Comparison of ENCODE assay signal across 8 mouse cellular contexts in the genomic region with DNA sequence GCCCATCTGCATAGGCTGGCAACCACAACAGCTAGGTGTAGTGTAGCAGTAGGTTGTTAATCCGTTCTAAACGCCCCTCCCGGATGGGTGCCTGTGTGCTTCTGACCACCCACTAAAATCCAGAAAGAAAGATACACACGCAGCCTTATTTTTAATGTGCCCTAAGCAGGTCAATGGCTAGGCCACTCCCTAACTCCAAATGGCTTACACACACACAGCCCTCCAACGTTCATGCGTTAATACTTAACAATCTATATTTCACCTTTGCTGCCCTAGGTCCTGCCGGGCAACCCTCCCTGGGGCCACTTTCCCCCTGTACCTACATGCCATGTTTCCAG. TPM values are rescaled to one million over a fixed set of nuclear protein-coding genes. Genes with fewer than 3 reads are reported as not detected.
DNase-seq lines count a peak whose midpoint lies in the region; ATAC-seq and TF ChIP-seq lines count a peak whose summit lies in the region.

No protein-coding gene starts in this region.

- H3K27me3 ChIP-seq in kidney, postnatal 0 days (ENCODE audit: insufficient read depth, low read length) = no peaks in the 10 kb centered on the region
- peaks cover 18% of the 10 kb centered on the region for H3K27me3 ChIP-seq in embryonic facial prominence, embryonic 11.5 days (ENCODE audit: control insufficient read depth, insufficient read depth, low read length)
- peaks cover 11% of the 10 kb centered on the region for H3K27me3 ChIP-seq in hindbrain, postnatal 0 days (ENCODE audit: insufficient read depth, low read length)
- H3K27me3 ChIP-seq in midbrain, postnatal 0 days (ENCODE audit: insufficient read depth, low read length) = peaks cover 14% of the 10 kb centered on the region

- peak overlapping the region; percentile 47 for H3K4me3 ChIP-seq in kidney, postnatal 0 days (replicated peaks; ENCODE audit: low read depth, low read length)
- H3K4me3 ChIP-seq in embryonic facial prominence, embryonic 11.5 days (ENCODE audit: low read depth, low read length) = peak overlapping the region; percentile 45
- H3K4me3 ChIP-seq in hindbrain, postnatal 0 days (ENCODE audit: low read length) = peak overlapping the region; percentile 53
- H3K4me3 ChIP-seq in midbrain, postnatal 0 days (ENCODE audit: low read depth, low read length) = peak overlapping the region; percentile 49

- TF ChIP-seq CTCF in kidney, postnatal 0 days (IDR thresholded peaks at IDR 0.05; ENCODE audit: low read depth) = no peak
- no peak for TF ChIP-seq CTCF in hindbrain, postnatal 0 days (IDR thresholded peaks at IDR 0.05; ENCODE audit: low read depth)
- TF ChIP-seq CTCF in midbrain, postnatal 0 days (IDR thresholded peaks at IDR 0.05) = no peak

- no peak for DNase-seq in kidney, postnatal 0 days (ENCODE audit: low spot score)
- no peak for DNase-seq in kidney, adult 18-20 months
- DNase-seq in embryonic facial prominence, embryonic 11.5 days (ENCODE audit: low spot score) = no peak
- DNase-seq in hindbrain, postnatal 0 days (ENCODE audit: low spot score) = no peak
- peak; percentile 9 for DNase-seq in midbrain, postnatal 0 days (ENCODE audit: low spot score)
- no peak for DNase-seq in frontal cortex, postnatal 14 days (ENCODE audit: low spot score in 2 of 2)
- DNase-seq in c-Kit-positive CD71-positive TER-119-positive erythroid progenitor cells, embryonic 14.5 days (ENCODE audit: low spot score) = no peak

- H3K4me1 ChIP-seq in kidney, postnatal 0 days (replicated peaks; ENCODE audit: insufficient read depth, low read length) = peaks cover 18% of the 10 kb centered on the region
- H3K4me1 ChIP-seq in embryonic facial prominence, embryonic 11.5 days (ENCODE audit: control insufficient read depth, insufficient read depth, low read length) = peaks cover 5% of the 10 kb centered on the region
- peaks cover 20% of the 10 kb centered on the region for H3K4me1 ChIP-seq in hindbrain, postnatal 0 days (ENCODE audit: insufficient read depth, low read length)
- peaks cover 25% of the 10 kb centered on the region for H3K4me1 ChIP-seq in midbrain, postnatal 0 days (ENCODE audit: insufficient read depth, low read length)

- 6% methylated on average over 7 of the region's 7 CpGs for WGBS in kidney, postnatal 0 days
- 3% methylated on average over 7 of the region's 7 CpGs for WGBS in embryonic facial prominence, embryonic 11.5 days
- WGBS in hindbrain, postnatal 0 days = 9% methylated on average over 7 of the region's 7 CpGs
- under 1% methylated on average over 7 of the region's 7 CpGs for WGBS in midbrain, postnatal 0 days

- peak overlapping the region; percentile 92 for H3K27ac ChIP-seq in kidney, postnatal 0 days
- peak overlapping the region; percentile 87 for H3K27ac ChIP-seq in embryonic facial prominence, embryonic 11.5 days (replicated peaks; ENCODE audit: low read depth, low read length)
- peak overlapping the region; percentile 84 for H3K27ac ChIP-seq in hindbrain, postnatal 0 days
- peak overlapping the region; percentile 83 for H3K27ac ChIP-seq in midbrain, postnatal 0 days (ENCODE audit: low read depth, low read length)

- no peaks in the 10 kb centered on the region for H3K9me3 ChIP-seq in kidney, postnatal 0 days (replicated peaks; ENCODE audit: low read length)
- no peaks in the 10 kb centered on the region for H3K9me3 ChIP-seq in embryonic facial prominence, embryonic 11.5 days (replicated peaks; ENCODE audit: control insufficient read depth, low read length)
- no peaks in the 10 kb centered on the region for H3K9me3 ChIP-seq in hindbrain, postnatal 0 days (ENCODE audit: low read length)
- no peaks in the 10 kb centered on the region for H3K9me3 ChIP-seq in midbrain, postnatal 0 days (ENCODE audit: low read length)

- H3K9ac ChIP-seq in kidney, postnatal 0 days (ENCODE audit: low read depth, low read length) = peak overlapping the region; percentile 53
- H3K9ac ChIP-seq in embryonic facial prominence, embryonic 11.5 days (replicated peaks; ENCODE audit: low read length) = peak overlapping the region; percentile 65
- H3K9ac ChIP-seq in hindbrain, postnatal 0 days (replicated peaks; ENCODE audit: low read length) = peak overlapping the region; percentile 65
- peak overlapping the region; percentile 54 for H3K9ac ChIP-seq in midbrain, postnatal 0 days (replicated peaks; ENCODE audit: low read length, poor library complexity, severe bottlenecking)

- peak overlapping the region; percentile 60 for H3K4me2 ChIP-seq in kidney, postnatal 0 days (ENCODE audit: low read length)
- H3K4me2 ChIP-seq in embryonic facial prominence, embryonic 11.5 days (ENCODE audit: low read depth, low read length) = peak overlapping the region; percentile 64
- peak overlapping the region; percentile 81 for H3K4me2 ChIP-seq in hindbrain, postnatal 0 days (ENCODE audit: low read depth, low read length)
- H3K4me2 ChIP-seq in midbrain, postnatal 0 days (ENCODE audit: low read depth, low read length, poor library complexity, severe bottlenecking) = peak overlapping the region; percentile 86

- peak; percentile 6; the same call in 1 of the 2 replicates for ATAC-seq in kidney, postnatal 0 days (replicated peaks; ENCODE audit: low FRiP score, low read depth)
- ATAC-seq in embryonic facial prominence, embryonic 11.5 days (replicated peaks; ENCODE audit: insufficient number of reproducible peaks, low FRiP score, low TSS enrichment, low read depth) = no peak
- peak; percentile 28 for ATAC-seq in hindbrain, postnatal 0 days
- peak; percentile 25 for ATAC-seq in midbrain, postnatal 0 days (ENCODE audit: low FRiP score)
- no peak for ATAC-seq in CD4-positive, CD25-positive, alpha-beta regulatory T cell, adult 4 months

- H3K36me3 ChIP-seq in kidney, postnatal 0 days (ENCODE audit: insufficient read depth, low read length) = 0 out of 2 replicates have a peak, but pooled peaks cover 3% of the 10 kb centered on the region
- no peaks in the 10 kb centered on the region for H3K36me3 ChIP-seq in embryonic facial prominence, embryonic 11.5 days (replicated peaks; ENCODE audit: control insufficient read depth, insufficient read depth, low read depth, low read length)
- H3K36me3 ChIP-seq in hindbrain, postnatal 0 days (ENCODE audit: insufficient read depth, low read length) = peaks cover 10% of the 10 kb centered on the region
- peaks cover 13% of the 10 kb centered on the region; the same call in 1 of the 2 replicates for H3K36me3 ChIP-seq in midbrain, postnatal 0 days (ENCODE audit: insufficient read depth, low read length)

RNA-seq across cellular contexts. Expression of a gene that starts 5.3 kb away (rescaled TPM):
- 1.3 TPM in 2 replicates for polyA plus RNA-seq in kidney, postnatal 0 days (2015; fragmentation: Nextera tagmentation; extraction: Ambion mirVana)
- polyA plus RNA-seq in embryonic facial prominence, embryonic 11.5 days (2014; fragmentation: Nextera tagmentation; extraction: Ambion mirVana) = 0.38 and 0.55 TPM in 2 replicates
- 0.16 TPM in 1 of 2 replicates, not detected in the other for total RNA-seq in hindbrain, postnatal 0 days (2014; rRNA removed)
- polyA plus RNA-seq in hindbrain, postnatal 0 days (2015; fragmentation: Nextera tagmentation; extraction: Ambion mirVana) = 1.4 and 1.6 TPM in 2 replicates
- total RNA-seq in midbrain, postnatal 0 days (2014; rRNA removed) = not detected in 2 replicates
- polyA plus RNA-seq in midbrain, postnatal 0 days (2015; fragmentation: Nextera tagmentation; extraction: Ambion mirVana) = 1.5 and 2.2 TPM in 2 replicates
- polyA plus RNA-seq in CD4-positive, CD25-positive, alpha-beta regulatory T cell, adult 4 months (2017; shearing (Covaris generic)) = 100 to 1,000 TPM; 745 to 823 TPM

RNA-seq across cellular contexts. Expression of a gene that starts 17.6 kb away (rescaled TPM):
- polyA plus RNA-seq in kidney, postnatal 0 days (2015; fragmentation: Nextera tagmentation; extraction: Ambion mirVana) = 0.70 and 0.88 TPM in 2 replicates
- polyA plus RNA-seq in embryonic facial prominence, embryonic 11.5 days (2014; fragmentation: Nextera tagmentation; extraction: Ambion mirVana) = 0.21 and 0.34 TPM in 2 replicates
- total RNA-seq in hindbrain, postnatal 0 days (2014; rRNA removed) = 2.6 TPM in 1 of 2 replicates, not detected in the other
- polyA plus RNA-seq in hindbrain, postnatal 0 days (2015; fragmentation: Nextera tagmentation; extraction: Ambion mirVana) = 0.47 and 0.49 TPM in 2 replicates
- 0.66 and 1.4 TPM in 2 replicates for total RNA-seq in midbrain, postnatal 0 days (2014; rRNA removed)
- polyA plus RNA-seq in midbrain, postnatal 0 days (2015; fragmentation: Nextera tagmentation; extraction: Ambion mirVana) = 0.54 and 0.78 TPM in 2 replicates
- polyA plus RNA-seq in CD4-positive, CD25-positive, alpha-beta regulatory T cell, adult 4 months (2017; shearing (Covaris generic)) = 1,000 to 10,000 TPM; 1,065 to 1,393 TPM

RNA-seq across cellular contexts. Expression of a gene that starts 28.0 kb away (rescaled TPM):
- polyA plus RNA-seq in kidney, postnatal 0 days (2015; fragmentation: Nextera tagmentation; extraction: Ambion mirVana) = 5.6 and 6.0 TPM in 2 replicates
- 0.38 and 0.78 TPM in 2 replicates for polyA plus RNA-seq in embryonic facial prominence, embryonic 11.5 days (2014; fragmentation: Nextera tagmentation; extraction: Ambion mirVana)
- total RNA-seq in hindbrain, postnatal 0 days (2014; rRNA removed) = 0.26 TPM in 1 of 2 replicates, not detected in the other
- 0.08 TPM in 1 of 2 replicates, not detected in the other for polyA plus RNA-seq in hindbrain, postnatal 0 days (2015; fragmentation: Nextera tagmentation; extraction: Ambion mirVana)
- total RNA-seq in midbrain, postnatal 0 days (2014; rRNA removed) = 1.9 TPM in 1 of 2 replicates, not detected in the other
- polyA plus RNA-seq in midbrain, postnatal 0 days (2015; fragmentation: Nextera tagmentation; extraction: Ambion mirVana) = not detected in 2 replicates
- under 1 TPM; 0.35 to 0.81 TPM for polyA plus RNA-seq in CD4-positive, CD25-positive, alpha-beta regulatory T cell, adult 4 months (2017; shearing (Covaris generic))

RNA-seq across cellular contexts. Expression of a gene that starts 38.6 kb away (rescaled TPM):
- polyA plus RNA-seq in kidney, postnatal 0 days (2015; fragmentation: Nextera tagmentation; extraction: Ambion mirVana) = 178 and 183 TPM in 2 replicates
- polyA plus RNA-seq in embryonic facial prominence, embryonic 11.5 days (2014; fragmentation: Nextera tagmentation; extraction: Ambion mirVana) = 137 and 150 TPM in 2 replicates
- total RNA-seq in hindbrain, postnatal 0 days (2014; rRNA removed) = 100 and 121 TPM in 2 replicates
- 122 and 127 TPM in 2 replicates for polyA plus RNA-seq in hindbrain, postnatal 0 days (2015; fragmentation: Nextera tagmentation; extraction: Ambion mirVana)
- 84.8 and 105 TPM in 2 replicates for total RNA-seq in midbrain, postnatal 0 days (2014; rRNA removed)
- polyA plus RNA-seq in midbrain, postnatal 0 days (2015; fragmentation: Nextera tagmentation; extraction: Ambion mirVana) = 111 and 112 TPM in 2 replicates
- polyA plus RNA-seq in CD4-positive, CD25-positive, alpha-beta regulatory T cell, adult 4 months (2017; shearing (Covaris generic)) = 100 to 1,000 TPM; 528 to 589 TPM

RNA-seq across cellular contexts. Expression of a gene that starts 38.8 kb away (rescaled TPM):
- polyA plus RNA-seq in kidney, postnatal 0 days (2015; fragmentation: Nextera tagmentation; extraction: Ambion mirVana) = 14.3 and 14.5 TPM in 2 replicates
- polyA plus RNA-seq in embryonic facial prominence, embryonic 11.5 days (2014; fragmentation: Nextera tagmentation; extraction: Ambion mirVana) = 17.8 and 18.9 TPM in 2 replicates
- total RNA-seq in hindbrain, postnatal 0 days (2014; rRNA removed) = 48.8 and 56.8 TPM in 2 replicates
- polyA plus RNA-seq in hindbrain, postnatal 0 days (2015; fragmentation: Nextera tagmentation; extraction: Ambion mirVana) = 26.1 and 26.2 TPM in 2 replicates
- total RNA-seq in midbrain, postnatal 0 days (2014; rRNA removed) = 52.5 and 57.2 TPM in 2 replicates
- 31.1 and 32.2 TPM in 2 replicates for polyA plus RNA-seq in midbrain, postnatal 0 days (2015; fragmentation: Nextera tagmentation; extraction: Ambion mirVana)
- 1 to 10 TPM in 1 of 2 experiments, under 1 TPM in 1; 0.92 to 1.3 TPM for polyA plus RNA-seq in CD4-positive, CD25-positive, alpha-beta regulatory T cell, adult 4 months (2017; shearing (Covaris generic))

Comparison
In these comparisons a context has a peak if more than half of its experiments do, and no peak if none do; other contexts are left out.
1. ATAC-seq: peak in kidney, postnatal 0 days (single experiment), hindbrain, postnatal 0 days (single experiment) and midbrain, postnatal 0 days (single experiment); none in embryonic facial prominence, embryonic 11.5 days (single experiment) and CD4-positive, CD25-positive, alpha-beta regulatory T cell, adult 4 months (single experiment).
2. RNA of a gene that starts 5.3 kb away (polyA plus RNA-seq): 745 to 823 TPM in CD4-positive, CD25-positive, alpha-beta regulatory T cell, adult 4 months; 1.5 to 2.2 TPM in midbrain, postnatal 0 days, 1.4 to 1.6 TPM in hindbrain, postnatal 0 days, 1.3 TPM in kidney, postnatal 0 days and 0.38 to 0.55 TPM in embryonic facial prominence, embryonic 11.5 days; every median in the first group is over 100 times any median in the second.
3. RNA of a gene that starts 17.6 kb away (polyA plus RNA-seq): 1,065 to 1,393 TPM in CD4-positive, CD25-positive, alpha-beta regulatory T cell, adult 4 months; 0.54 to 0.78 TPM in midbrain, postnatal 0 days, 0.70 to 0.88 TPM in kidney, postnatal 0 days, 0.47 to 0.49 TPM in hindbrain, postnatal 0 days and 0.21 to 0.34 TPM in embryonic facial prominence, embryonic 11.5 days; every median in the first group is over 100 times any median in the second.
4. Peak in every context shown above with its lines, with median percentiles within 50 percentile points of each other: H3K27ac ChIP-seq, H3K4me2 ChIP-seq, H3K4me3 ChIP-seq and H3K9ac ChIP-seq.